9 mouse cellular contexts compared by ENCODE assay signal in genomic region chr15:101113176-101113575, GRCm38 (mm10). TPM values are rescaled to one million over a fixed set of nuclear protein-coding genes. Genes with fewer than 3 reads are reported as not detected.
DNase-seq lines count a peak whose midpoint lies in the region; ATAC-seq lines count a peak whose summit lies in the region.
"Had no signal": no experiment of that assay in that cellular context is flagged by ENCODE, and none has a peak within 500 bp of the region (broad histone marks: within the 10 kb centered on the region; RNA-seq: fewer than 3 reads in every experiment).

No protein-coding gene starts in this region.

- WGBS in midbrain, embryonic 10.5 days = 85% methylated on average over 8 of the region's 8 CpGs
- 77% methylated on average over 8 of the region's 8 CpGs for WGBS in midbrain, embryonic 13.5 days

- no peak for ATAC-seq in midbrain, embryonic 13.5 days
- ATAC-seq in inflammation-experienced regulatory T-cells, adult 6 months = no peak

- H3K4me2 ChIP-seq in midbrain, embryonic 13.5 days (replicated peaks) = no peak overlapping the region
- H3K4me2 ChIP-seq: midbrain, embryonic 12.5 days had no signal

- no peaks in the 10 kb centered on the region for H3K4me1 ChIP-seq in midbrain, embryonic 10.5 days
- no peaks in the 10 kb centered on the region for H3K4me1 ChIP-seq in midbrain, embryonic 13.5 days (replicated peaks)
- H3K4me1 ChIP-seq in brown adipose tissue, adult 24 weeks (ENCODE audit: control insufficient read depth, insufficient read depth, insufficient read length, low read length) = 0 out of 2 replicates have a peak, but pooled peaks cover 3% of the 10 kb centered on the region
- H3K4me1 ChIP-seq: midbrain, embryonic 12.5 days had no signal

- no peak overlapping the region for H3K27ac ChIP-seq in midbrain, embryonic 10.5 days (replicated peaks)
- H3K27ac ChIP-seq in midbrain, embryonic 13.5 days = no peak overlapping the region
- peak overlapping the region; percentile 75 for H3K27ac ChIP-seq in brown adipose tissue, adult 24 weeks (replicated peaks; ENCODE audit: low read depth, low read length)
- H3K27ac ChIP-seq: midbrain, embryonic 12.5 days had no signal

- 0 out of 2 replicates have a peak, but pooled peaks cover 3% of the 10 kb centered on the region for H3K9me3 ChIP-seq in midbrain, embryonic 10.5 days (replicated peaks)
- no peaks in the 10 kb centered on the region for H3K9me3 ChIP-seq in midbrain, embryonic 13.5 days

- no peak overlapping the region for H3K4me3 ChIP-seq in midbrain, embryonic 10.5 days
- no peak overlapping the region for H3K4me3 ChIP-seq in midbrain, embryonic 13.5 days (replicated peaks)
- H3K4me3 ChIP-seq in brown adipose tissue, adult 24 weeks (ENCODE audit: insufficient read depth, low read depth, low read length) = peak overlapping the region; percentile 42
- H3K4me3 ChIP-seq: midbrain, embryonic 12.5 days had no signal

- H3K27me3 ChIP-seq in midbrain, embryonic 10.5 days (ENCODE audit: low read depth, poor library complexity, severe bottlenecking) = peaks cover 12% of the 10 kb centered on the region; the same call in 1 of the 2 replicates
- peaks cover 7% of the 10 kb centered on the region; the same call in 1 of the 2 replicates for H3K27me3 ChIP-seq in midbrain, embryonic 13.5 days

- H3K9ac ChIP-seq in midbrain, embryonic 13.5 days (replicated peaks) = no peak overlapping the region
- H3K9ac ChIP-seq: midbrain, embryonic 12.5 days had no signal

- no peaks in the 10 kb centered on the region for H3K36me3 ChIP-seq in midbrain, embryonic 10.5 days
- no peaks in the 10 kb centered on the region for H3K36me3 ChIP-seq in midbrain, embryonic 13.5 days
- H3K36me3 ChIP-seq: midbrain, embryonic 12.5 days had no signal

- peak; percentile 15 for DNase-seq in midbrain, embryonic 10.5 days (ENCODE audit: low spot score)
- peak; percentile 79 for DNase-seq in kidney, adult 9 months
- DNase-seq in lung, postnatal 25 days (ENCODE audit: low spot score) = peak; percentile 88
- no peak for DNase-seq in cerebellum, postnatal 10 days
- no peak for DNase-seq in Muller cell, postnatal 12 days (ENCODE audit: inconsistent ontology term)

RNA-seq across cellular contexts. Expression of gene Ankrd33, which starts 2.4 kb away (rescaled TPM):
- polyA plus RNA-seq in midbrain, embryonic 10.5 days (2016; fragmentation: Nextera tagmentation; extraction: Ambion mirVana) = not detected in 2 replicates
- polyA plus RNA-seq in midbrain, embryonic 13.5 days (2015; fragmentation: Nextera tagmentation; extraction: Ambion mirVana) = not detected in 2 replicates
- not detected in 2 replicates for polyA plus RNA-seq in brown adipose tissue, adult 24 weeks (2012; ENCODE audit: insufficient read depth, insufficient read length, missing spikeins)
- not detected for polyA plus RNA-seq in inflammation-experienced regulatory T-cells, adult 6 months (2017; shearing (Covaris generic))
- polyA plus RNA-seq: midbrain, embryonic 12.5 days had no signal

RNA-seq across cellular contexts. Expression of gene Acvrl1, which starts 15.1 kb away (rescaled TPM):
- 8.9 and 10.7 TPM in 2 replicates for polyA plus RNA-seq in midbrain, embryonic 10.5 days (2016; fragmentation: Nextera tagmentation; extraction: Ambion mirVana)
- polyA plus RNA-seq in midbrain, embryonic 13.5 days (2015; fragmentation: Nextera tagmentation; extraction: Ambion mirVana) = 5.3 and 5.5 TPM in 2 replicates
- polyA plus RNA-seq in brown adipose tissue, adult 24 weeks (2012; ENCODE audit: insufficient read depth, insufficient read length, missing spikeins) = 9.4 and 13.7 TPM in 2 replicates
- 1 to 10 TPM in 1 of 3 experiments, under 1 TPM in 1, not detected in 1; 0.86 to 1.9 TPM for polyA plus RNA-seq in inflammation-experienced regulatory T-cells, adult 6 months (2017; shearing (Covaris generic))

RNA-seq across cellular contexts. Expression of gene Fignl2, which starts 34.8 kb away (rescaled TPM):
- 0.88 and 1.7 TPM in 2 replicates for polyA plus RNA-seq in midbrain, embryonic 10.5 days (2016; fragmentation: Nextera tagmentation; extraction: Ambion mirVana)
- polyA plus RNA-seq in midbrain, embryonic 13.5 days (2015; fragmentation: Nextera tagmentation; extraction: Ambion mirVana) = 0.11 and 0.15 TPM in 2 replicates
- 2.9 and 3.0 TPM in 2 replicates for polyA plus RNA-seq in brown adipose tissue, adult 24 weeks (2012; ENCODE audit: insufficient read depth, insufficient read length, missing spikeins)
- not detected for polyA plus RNA-seq in inflammation-experienced regulatory T-cells, adult 6 months (2017; shearing (Covaris generic))

Comparison
In these comparisons a context has a peak if more than half of its experiments do, and no peak if none do; other contexts are left out.
1. DNase-seq: peak in midbrain, embryonic 10.5 days (single experiment), kidney, adult 9 months (single experiment) and lung, postnatal 25 days (single experiment); none in cerebellum, postnatal 10 days (0 of 2) and Muller cell, postnatal 12 days (single experiment).